Mouse (Mus musculus): Measurements from ENCODE around the gene Abr. TPM values are rescaled to one million over a fixed set of nuclear protein-coding genes. Genes with fewer than 3 reads are reported as not detected.

Abr gene
- polyA plus RNA-seq, 1 experiment: 81.3 TPM

- no peaks in the 10 kb centered on the region for H3K27me3 ChIP-seq (ENCODE audit: control insufficient read depth, insufficient read depth, insufficient read length)
- TF ChIP-seq TCF3 (IDR thresholded peaks at IDR 0.05; ENCODE audit: insufficient read length, low read depth): no peak
- TF ChIP-seq MAX (IDR thresholded peaks at IDR 0.05; ENCODE audit: low read depth): no peak
- TF ChIP-seq MYOD1 (IDR thresholded peaks at IDR 0.05; ENCODE audit: control insufficient read depth in 1 of 3, insufficient read length in 2 of 3, low read depth in 2 of 3): no peak
- TF ChIP-seq TCF12 (IDR thresholded peaks at IDR 0.05; ENCODE audit: insufficient read depth, poor library complexity, severe bottlenecking): no peak
- TF ChIP-seq E2F4 (IDR thresholded peaks at IDR 0.05; ENCODE audit: insufficient read depth): no peak
- no peak for TF ChIP-seq CEBPB (IDR thresholded peaks at IDR 0.05; ENCODE audit: insufficient read depth, poor library complexity, severe bottlenecking)
- TF ChIP-seq MYOG (IDR thresholded peaks at IDR 0.05; ENCODE audit: control insufficient read depth in 1 of 3, insufficient read depth in 1 of 3, insufficient read length in 2 of 3, low read depth in 2 of 3): no peak
- no peak for TF ChIP-seq POLR2AphosphoS2 (IDR thresholded peaks at IDR 0.05; ENCODE audit: insufficient read length, low read depth)
- TF ChIP-seq REST (IDR thresholded peaks at IDR 0.05; ENCODE audit: insufficient read depth, insufficient read length): no peak
- TF ChIP-seq POLR2A (IDR thresholded peaks at IDR 0.05; ENCODE audit: insufficient read length, low read depth): no peak
- H3K4me2 ChIP-seq (ENCODE audit: low read depth): peak overlapping the region; percentile 66
- no peak overlapping the region for H3ac ChIP-seq (ENCODE audit: control insufficient read depth, insufficient read length)
- H3K36me3 ChIP-seq (ENCODE audit: control insufficient read depth, insufficient read depth): no peaks in the 10 kb centered on the region
- H3K4me3 ChIP-seq: no peak overlapping the region
- H3K79me2 ChIP-seq (ENCODE audit: control insufficient read depth, insufficient read depth): peaks cover 5% of the 10 kb centered on the region
Measured at GRCm38 (mm10) chr11:76499987-76500386, 122.1 kb downstream of the Abr start.

- Histone ChIP-seq H3K36me3 (ENCODE audit: control insufficient read depth, insufficient read depth) (no peaks in the 10 kb centered on the region), H3K4me3 (no peak overlapping the region), H3ac (ENCODE audit: control insufficient read depth, insufficient read length) (no peak overlapping the region), H3K79me2 (ENCODE audit: control insufficient read depth, insufficient read depth) (peaks cover 5% of the 10 kb centered on the region), H3K4me2 (ENCODE audit: low read depth) (peak overlapping the region; percentile 66), H3K27me3 (ENCODE audit: control insufficient read depth, insufficient read depth, insufficient read length) (no peaks in the 10 kb centered on the region)
- TF ChIP-seq POLR2A (IDR thresholded peaks at IDR 0.05; ENCODE audit: insufficient read length, low read depth) (no peak), TCF12 (IDR thresholded peaks at IDR 0.05; ENCODE audit: insufficient read depth, poor library complexity, severe bottlenecking) (no peak), TCF3 (IDR thresholded peaks at IDR 0.05; ENCODE audit: insufficient read length, low read depth) (no peak), E2F4 (IDR thresholded peaks at IDR 0.05; ENCODE audit: insufficient read depth) (no peak), SRF (IDR thresholded peaks at IDR 0.05; ENCODE audit: control insufficient read depth, insufficient read length, low read depth) (no peak), MYOG (IDR thresholded peaks at IDR 0.05; ENCODE audit: control insufficient read depth in 1 of 3, insufficient read depth in 1 of 3, insufficient read length in 2 of 3, low read depth in 2 of 3) (no peak), CEBPB (IDR thresholded peaks at IDR 0.05; ENCODE audit: insufficient read depth, poor library complexity, severe bottlenecking) (no peak), USF1 (IDR thresholded peaks at IDR 0.05; ENCODE audit: low read depth) (no peak), REST (IDR thresholded peaks at IDR 0.05; ENCODE audit: insufficient read depth, insufficient read length) (no peak), MYOD1 (IDR thresholded peaks at IDR 0.05; ENCODE audit: control insufficient read depth in 1 of 3, insufficient read length in 2 of 3, low read depth in 2 of 3) (no peak), MAX (IDR thresholded peaks at IDR 0.05; ENCODE audit: low read depth) (no peak), POLR2AphosphoS2 (IDR thresholded peaks at IDR 0.05; ENCODE audit: insufficient read length, low read depth) (no peak)
Measured at GRCm38 (mm10) chr11:76499564-76499963, 122.5 kb downstream of the Abr start.

- Histone ChIP-seq H3K79me2 (ENCODE audit: control insufficient read depth, insufficient read depth) (peaks cover 19% of the 10 kb centered on the region), H3K4me2 (ENCODE audit: low read depth) (peak overlapping the region; percentile 73), H3K36me3 (ENCODE audit: control insufficient read depth, insufficient read depth) (no peaks in the 10 kb centered on the region), H3K27me3 (ENCODE audit: control insufficient read depth, insufficient read depth, insufficient read length) (no peaks in the 10 kb centered on the region), H3K4me3 (no peak overlapping the region), H3ac (ENCODE audit: control insufficient read depth, insufficient read length) (no peak overlapping the region)
- TF ChIP-seq TCF12 (IDR thresholded peaks at IDR 0.05; ENCODE audit: insufficient read depth, poor library complexity, severe bottlenecking): no peak
- no peak for TF ChIP-seq POLR2A (IDR thresholded peaks at IDR 0.05; ENCODE audit: insufficient read length, low read depth)
- TF ChIP-seq E2F4 (IDR thresholded peaks at IDR 0.05; ENCODE audit: insufficient read depth): no peak
- no peak for TF ChIP-seq POLR2AphosphoS2 (IDR thresholded peaks at IDR 0.05; ENCODE audit: insufficient read length, low read depth)
- no peak for TF ChIP-seq MYOD1 (IDR thresholded peaks at IDR 0.05; ENCODE audit: control insufficient read depth in 1 of 3, insufficient read length in 2 of 3, low read depth in 2 of 3)
- TF ChIP-seq SRF (IDR thresholded peaks at IDR 0.05; ENCODE audit: control insufficient read depth, insufficient read length, low read depth): no peak
- no peak for TF ChIP-seq TCF3 (IDR thresholded peaks at IDR 0.05; ENCODE audit: insufficient read length, low read depth)
- TF ChIP-seq CEBPB (IDR thresholded peaks at IDR 0.05; ENCODE audit: insufficient read depth, poor library complexity, severe bottlenecking): no peak
- no peak for TF ChIP-seq MAX (IDR thresholded peaks at IDR 0.05; ENCODE audit: low read depth)
- TF ChIP-seq MYOG (IDR thresholded peaks at IDR 0.05; ENCODE audit: control insufficient read depth in 1 of 3, insufficient read depth in 1 of 3, insufficient read length in 2 of 3, low read depth in 2 of 3): no peak
- TF ChIP-seq USF1 (IDR thresholded peaks at IDR 0.05; ENCODE audit: low read depth): no peak
- TF ChIP-seq REST (IDR thresholded peaks at IDR 0.05; ENCODE audit: insufficient read depth, insufficient read length): no peak
Measured at GRCm38 (mm10) chr11:76497769-76498152, 124.4 kb downstream of the Abr start.

- Histone ChIP-seq H3K27me3 (ENCODE audit: control insufficient read depth, insufficient read depth, insufficient read length) (no peaks in the 10 kb centered on the region), H3K79me2 (ENCODE audit: control insufficient read depth, insufficient read depth) (peaks cover 25% of the 10 kb centered on the region), H3ac (ENCODE audit: control insufficient read depth, insufficient read length) (no peak overlapping the region), H3K4me2 (ENCODE audit: low read depth) (peak overlapping the region; percentile 73), H3K4me3 (no peak overlapping the region), H3K36me3 (ENCODE audit: control insufficient read depth, insufficient read depth) (no peaks in the 10 kb centered on the region)
- TF ChIP-seq MYOD1 (IDR thresholded peaks at IDR 0.05; ENCODE audit: control insufficient read depth in 1 of 3, insufficient read length in 2 of 3, low read depth in 2 of 3) (no peak), E2F4 (IDR thresholded peaks at IDR 0.05; ENCODE audit: insufficient read depth) (no peak), POLR2A (IDR thresholded peaks at IDR 0.05; ENCODE audit: insufficient read length, low read depth) (peak; percentile 26), SRF (IDR thresholded peaks at IDR 0.05; ENCODE audit: control insufficient read depth, insufficient read length, low read depth) (peak; percentile 57), TCF3 (IDR thresholded peaks at IDR 0.05; ENCODE audit: insufficient read length, low read depth) (no peak)
Measured at GRCm38 (mm10) chr11:76497066-76497768, 124.9 kb downstream of the Abr start.
